Mouse (Mus musculus) embryonic facial prominence, embryonic 11.5 days (tissue): Measurements from ENCODE around the gene Prr13. TPM values are rescaled to one million over a fixed set of nuclear protein-coding genes. Genes with fewer than 3 reads are reported as not detected.

Experiments
- ATAC-seq: fragments of 200-750 bp; cut with Nextera tagmentation; replicated peaks from 2 replicates; pipeline ENCODE4 v1.8.0; 2017; ENCODE audit warnings: low read depth; ENCODE audit not compliant: insufficient number of reproducible peaks, low FRiP score, low TSS enrichment
- DNase-seq: peaks from one replicate; pipeline ENCODE4 v3.0.0-alpha.2; 2015; ENCODE audit warnings: low spot score
- H3K27ac ChIP-seq: fragments of 300-500 bp; sonication (generic); replicated peaks from 2 replicates; pipeline ENCODE4 v1.5.1; 2014; ENCODE audit warnings: mild to moderate bottlenecking, low read depth, low read length, control low read depth
- H3K27me3 ChIP-seq: fragments of 300-500 bp; sonication (generic); 2 replicates; pipeline ENCODE4 v1.6.1; 2014; ENCODE audit warnings: mild to moderate bottlenecking, low read length, moderate library complexity, mixed read lengths; ENCODE audit not compliant: control insufficient read depth, insufficient read depth
- H3K36me3 ChIP-seq: fragments of 300-500 bp; sonication (generic); replicated peaks from 2 replicates; pipeline ENCODE4 v1.6.1; 2014; ENCODE audit warnings: low read depth, mild to moderate bottlenecking, low read length, moderate library complexity, mixed read lengths; ENCODE audit not compliant: control insufficient read depth, insufficient read depth
- H3K4me1 ChIP-seq: fragments of 300-500 bp; sonication (generic); 2 replicates; pipeline ENCODE4 v1.6.1; 2014; ENCODE audit warnings: low read length, mixed read lengths; ENCODE audit not compliant: control insufficient read depth, insufficient read depth
- H3K4me2 ChIP-seq: fragments of 300-500 bp; sonication (generic); 2 replicates; pipeline ENCODE4 v1.6.1; 2014; ENCODE audit warnings: low read depth, mild to moderate bottlenecking, control low read depth, low read length, moderate library complexity
- H3K4me3 ChIP-seq: fragments of 300-500 bp; sonication (generic); 2 replicates; pipeline ENCODE4 v1.5.1; 2014; ENCODE audit warnings: low read depth, low read length, control low read depth
- H3K9ac ChIP-seq: fragments of 300-500 bp; sonication (generic); replicated peaks from 2 replicates; pipeline ENCODE4 v1.6.1; 2014; ENCODE audit warnings: mild to moderate bottlenecking, control low read depth, low read length
- H3K9me3 ChIP-seq: fragments of 300-500 bp; sonication (generic); replicated peaks from 2 replicates; pipeline ENCODE4 v1.6.1; 2016; ENCODE audit warnings: mild to moderate bottlenecking, low read length, inconsistent platforms, mixed read lengths; ENCODE audit not compliant: control insufficient read depth
- WGBS: fragments of 180-500 bp; shearing (Covaris S2); extraction: QIAGEN DNeasy Blood & Tissue Kit; methylation state at CpG from one replicate; pipeline ENCODE4 v1.1.7; 2014; 5-methylcytosine and 5-hydroxymethylcytosine counted together
- polyA plus RNA-seq: library from polyadenylated mRNA; unstranded; fragments of >200 nt; fragmentation: Nextera tagmentation; extraction: Ambion mirVana; gene quantifications from 2 replicates; pipeline ENCODE4 v1.2.1, GENCODE M21; 2014

Prr13 gene
- polyA plus RNA-seq, 1 experiment from 2014 or later = 75.0 TPM

DNA sequence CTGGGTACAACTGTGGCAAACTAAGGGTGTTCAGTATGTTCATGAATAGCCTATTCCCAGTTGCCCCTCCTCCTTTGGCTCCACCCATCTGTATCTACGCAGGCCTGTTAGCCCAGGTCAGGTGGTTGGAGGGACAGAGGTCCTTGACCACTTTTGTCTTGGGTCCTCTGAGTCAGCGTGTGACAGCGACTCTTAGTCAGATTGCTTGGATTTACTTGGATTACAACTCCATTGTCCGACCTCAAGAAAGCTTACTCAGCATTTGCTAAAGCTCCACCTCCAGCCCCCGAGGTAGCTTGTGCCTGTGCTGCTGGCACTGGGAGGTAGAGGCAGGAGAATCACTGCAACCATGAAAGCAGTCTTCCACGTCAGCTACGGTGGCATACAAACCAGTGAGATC lies 7.9 kb upstream of the Prr13 start:
- Histone ChIP-seq H3K9ac (no peak overlapping the region), H3K27ac (no peak overlapping the region), H3K4me3 (no peak overlapping the region), H3K27me3 (no peaks in the 10 kb centered on the region), H3K9me3 (no peaks in the 10 kb centered on the region), H3K4me1 (no peaks in the 10 kb centered on the region), H3K36me3 (no peaks in the 10 kb centered on the region), H3K4me2 (no peak overlapping the region)
- no peak for ATAC-seq
- 29% methylated on average over 7 of the region's 7 CpGs for WGBS
- DNase-seq = no peak

DNA sequence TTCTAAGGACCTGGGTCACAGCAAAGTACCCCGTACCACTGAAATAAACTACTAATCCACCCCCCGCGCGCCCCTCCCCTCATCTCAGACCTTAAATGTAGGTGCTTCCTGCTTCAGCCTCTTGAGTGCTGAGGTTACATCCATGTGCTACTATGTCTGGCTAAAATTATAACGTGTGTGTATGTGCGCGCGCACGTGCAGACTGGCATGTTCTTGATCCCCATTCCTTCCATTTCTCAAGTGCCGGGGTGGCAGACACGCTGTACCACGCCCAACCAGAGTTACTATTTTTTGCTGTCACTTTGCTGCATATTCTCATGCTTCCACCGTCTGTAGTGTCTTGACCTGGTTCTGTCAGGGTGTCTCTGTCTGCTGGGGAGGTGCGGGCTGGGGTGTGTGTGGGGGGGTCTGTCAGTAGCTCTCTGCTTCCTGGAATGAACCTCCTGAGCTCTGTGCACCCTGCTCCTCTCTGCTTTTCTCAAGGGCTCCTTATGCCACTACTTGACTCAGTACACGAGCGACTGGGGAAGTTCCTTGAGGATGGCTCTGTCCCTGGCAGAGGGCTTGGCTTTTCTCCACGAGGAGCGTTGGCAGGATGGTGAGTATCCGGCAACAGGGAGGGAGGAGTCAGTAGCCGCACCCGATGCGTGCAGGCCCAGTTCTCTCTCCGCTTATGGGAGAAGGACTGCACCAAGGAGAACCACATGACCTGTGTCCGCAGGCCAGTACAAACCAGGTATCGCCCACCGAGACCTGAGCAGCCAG lies 7.0 kb upstream of the Prr13 start:
- Histone ChIP-seq H3K4me2 (no peak overlapping the region), H3K4me1 (no peaks in the 10 kb centered on the region), H3K36me3 (no peaks in the 10 kb centered on the region), H3K4me3 (no peak overlapping the region), H3K9me3 (no peaks in the 10 kb centered on the region), H3K27ac (no peak overlapping the region), H3K9ac (no peak overlapping the region), H3K27me3 (no peaks in the 10 kb centered on the region)
- ATAC-seq (no peak), DNase-seq (no peak)
- 85% methylated on average over 26 of the region's 26 CpGs for WGBS

DNA sequence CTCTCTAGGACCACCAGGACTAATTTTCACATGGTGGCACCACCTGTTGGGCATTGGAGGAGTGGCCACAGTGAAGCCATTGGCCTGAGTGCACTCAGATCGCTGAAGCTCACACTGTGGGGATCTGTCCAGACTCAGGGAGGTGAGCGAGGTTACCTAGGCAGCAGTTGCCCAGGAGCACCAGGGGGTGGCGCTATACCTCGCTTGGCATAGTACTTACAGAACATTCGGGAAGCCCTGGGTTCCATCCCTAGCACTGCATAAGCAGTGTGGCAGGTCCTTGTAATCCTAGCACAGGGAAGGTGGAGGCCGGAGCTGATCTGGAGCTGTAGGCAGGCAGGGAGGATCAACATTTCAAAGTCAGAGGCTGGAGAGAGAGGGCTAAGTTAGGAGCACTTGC lies 2.8 kb upstream of the Prr13 start:
- Histone ChIP-seq H3K36me3 (no peaks in the 10 kb centered on the region), H3K4me2 (no peak overlapping the region), H3K27ac (no peak overlapping the region), H3K9ac (no peak overlapping the region), H3K9me3 (no peaks in the 10 kb centered on the region), H3K27me3 (no peaks in the 10 kb centered on the region), H3K4me1 (no peaks in the 10 kb centered on the region), H3K4me3 (no peak overlapping the region)
- DNase-seq = peak; percentile 15
- 31% methylated on average over 6 of the region's 6 CpGs for WGBS
- ATAC-seq = no peak

DNA sequence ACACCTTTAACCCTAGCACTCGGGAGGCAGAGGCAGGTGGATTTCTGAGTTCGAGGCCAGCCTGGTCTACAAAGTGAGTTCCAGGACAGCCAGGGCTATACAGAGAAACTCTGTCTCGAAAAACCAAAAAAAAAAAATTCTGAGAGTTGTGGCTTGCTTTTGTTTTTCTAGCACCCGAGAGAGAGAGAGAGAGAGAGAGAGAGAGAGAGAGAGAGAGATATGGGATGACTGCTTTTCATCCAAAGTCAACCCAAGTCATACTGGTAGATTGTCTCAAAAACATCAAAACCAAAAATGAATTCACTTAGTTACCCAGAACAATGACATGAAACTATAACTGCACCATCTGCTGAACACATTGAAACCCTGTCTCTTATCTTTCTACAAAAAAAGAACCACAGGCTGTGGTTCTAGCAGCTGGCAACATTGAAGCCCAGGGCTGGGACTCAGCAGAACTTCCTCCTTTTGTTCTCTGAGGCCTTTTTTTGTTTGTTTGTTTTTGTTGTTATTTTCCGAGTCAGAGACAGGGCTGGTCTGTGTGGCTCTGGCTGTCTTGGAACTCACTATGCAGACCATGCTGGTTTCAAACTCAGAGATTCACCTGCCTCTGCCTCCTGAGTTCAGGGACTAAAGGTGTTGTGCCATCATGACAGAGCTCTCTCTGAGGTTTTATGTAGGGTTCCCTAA lies 635 bp upstream of the Prr13 start:
- Histone ChIP-seq H3K36me3 (no peaks in the 10 kb centered on the region), H3K9me3 (no peaks in the 10 kb centered on the region), H3K27me3 (no peaks in the 10 kb centered on the region), H3K27ac (no peak overlapping the region), H3K4me2 (peak overlapping the region; percentile 38; the same call in 1 of the 2 replicates), H3K9ac (no peak overlapping the region), H3K4me3 (no peak overlapping the region), H3K4me1 (no peaks in the 10 kb centered on the region)
- DNase-seq (no peak), ATAC-seq (no peak)
- WGBS = 72% methylated on average over 5 of the region's 5 CpGs

DNA sequence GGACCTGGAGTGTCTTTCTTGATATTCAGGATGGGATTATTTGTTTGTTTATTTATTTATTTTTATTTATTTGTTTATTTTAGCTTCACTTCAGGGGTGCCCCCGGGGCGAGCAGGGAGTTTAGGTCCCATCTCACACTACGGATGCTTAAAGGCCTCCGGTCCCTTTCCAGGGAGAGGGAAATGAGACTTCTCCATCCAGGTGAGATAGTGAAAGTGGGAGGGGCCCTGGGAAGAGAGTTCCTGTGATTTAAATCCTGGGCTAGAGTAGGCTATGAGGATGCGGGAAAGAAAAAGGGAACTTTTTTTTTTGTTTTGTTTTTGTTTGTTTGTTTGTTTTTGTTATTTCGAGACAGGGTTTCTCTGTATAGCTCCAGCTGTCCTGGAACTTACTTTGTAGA lies 553 bp downstream of the Prr13 start:
- no peak overlapping the region for H3K27ac ChIP-seq
- H3K9me3 ChIP-seq = no peaks in the 10 kb centered on the region
- WGBS = 31% methylated on average over 6 of the region's 6 CpGs

DNA sequence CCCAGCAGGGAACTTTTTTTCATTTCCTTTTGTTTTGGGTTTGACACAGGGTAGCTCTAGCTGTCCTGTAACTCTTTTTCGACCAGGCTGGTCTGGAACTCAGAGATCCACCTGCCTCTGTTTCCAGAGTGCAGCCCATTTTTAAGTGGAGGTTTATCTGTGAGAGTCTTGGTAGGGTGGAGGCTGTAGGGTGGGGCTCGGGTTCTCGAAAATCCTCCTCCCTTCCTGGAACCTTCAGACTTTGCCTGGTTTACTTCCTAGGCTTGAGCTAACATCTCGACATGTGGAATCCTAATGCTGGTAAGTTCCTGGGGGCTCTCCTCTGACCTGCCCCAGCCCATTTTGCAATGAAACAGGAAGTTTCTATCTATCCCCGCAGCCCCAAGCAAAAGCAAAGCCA lies 1.0 kb downstream of the Prr13 start:
- Histone ChIP-seq H3K36me3 (no peaks in the 10 kb centered on the region), H3K4me3 (no peak overlapping the region), H3K27ac (no peak overlapping the region), H3K4me2 (no peak overlapping the region), H3K9ac (no peak overlapping the region), H3K27me3 (no peaks in the 10 kb centered on the region), H3K9me3 (no peaks in the 10 kb centered on the region), H3K4me1 (no peaks in the 10 kb centered on the region)
- DNase-seq (no peak), ATAC-seq (no peak)
- 61% methylated on average over 5 of the region's 5 CpGs for WGBS

More for the DNA sequence above, 553 bp downstream of the Prr13 start:
- Histone ChIP-seq H3K27me3 (no peaks in the 10 kb centered on the region), H3K4me3 (peak overlapping the region; percentile 37), H3K36me3 (no peaks in the 10 kb centered on the region), H3K4me1 (no peaks in the 10 kb centered on the region), H3K9ac (no peak overlapping the region; the same call in 1 of the 2 replicates), H3K4me2 (peak overlapping the region; percentile 38)
- no peak for DNase-seq
- no peak for ATAC-seq

DNA sequence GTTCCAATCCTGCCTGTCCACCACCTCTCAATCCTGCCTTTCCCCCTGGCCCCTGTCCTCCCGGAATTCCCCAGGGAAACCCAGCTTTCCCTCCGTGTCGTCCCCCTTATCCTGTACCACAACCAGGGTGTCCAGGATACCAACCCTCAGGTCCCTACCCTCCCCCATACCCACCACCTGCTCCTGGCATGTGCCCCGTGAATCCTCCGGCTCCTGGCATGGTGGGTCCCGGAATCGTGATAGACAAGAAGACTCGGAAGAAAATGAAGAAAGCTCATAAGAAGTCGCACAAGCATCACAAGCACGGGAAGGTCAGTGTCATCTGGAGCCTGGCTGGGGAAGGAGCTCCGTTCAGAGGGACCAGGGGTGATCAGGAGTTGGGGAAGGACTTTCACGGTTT lies 1.6 kb downstream of the Prr13 start:
- Histone ChIP-seq H3K36me3 (no peaks in the 10 kb centered on the region), H3K27me3 (no peaks in the 10 kb centered on the region), H3K9me3 (no peaks in the 10 kb centered on the region), H3K4me2 (no peak overlapping the region), H3K4me1 (no peaks in the 10 kb centered on the region), H3K27ac (no peak overlapping the region), H3K9ac (no peak overlapping the region), H3K4me3 (no peak overlapping the region)
- 79% methylated on average over 12 of the region's 12 CpGs for WGBS
- ATAC-seq (no peak), DNase-seq (no peak)

DNA sequence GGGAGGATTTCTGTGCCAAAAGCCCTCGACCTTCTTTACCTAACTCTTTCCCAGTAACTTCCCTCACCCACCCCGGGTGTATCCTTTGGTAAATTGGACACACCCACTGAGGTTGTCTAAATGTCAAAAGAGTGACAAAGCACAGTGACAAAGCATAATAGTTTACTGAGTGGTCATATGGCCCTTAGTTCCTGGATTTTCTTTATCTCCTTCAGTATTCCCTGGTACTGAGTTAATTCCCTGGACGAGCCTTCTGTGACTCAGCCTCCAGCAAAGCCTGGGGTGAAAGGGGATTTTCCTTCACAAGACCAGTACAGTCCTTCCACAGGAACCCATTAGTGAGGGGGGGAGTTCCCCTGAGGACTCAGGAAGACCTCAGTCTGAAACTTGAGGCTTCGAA lies 2.1 kb downstream of the Prr13 start:
- WGBS = 66% methylated on average over 4 of the region's 4 CpGs
- Histone ChIP-seq H3K4me3 (no peak overlapping the region), H3K9ac (no peak overlapping the region), H3K4me2 (no peak overlapping the region), H3K36me3 (no peaks in the 10 kb centered on the region), H3K9me3 (no peaks in the 10 kb centered on the region), H3K27ac (no peak overlapping the region), H3K4me1 (no peaks in the 10 kb centered on the region), H3K27me3 (no peaks in the 10 kb centered on the region)
- no peak for DNase-seq
- no peak for ATAC-seq
